Mouse (Mus musculus): Measurements from ENCODE around the gene Psmb9.
"Not testable (repeated sequence)": the region's sequence is repeated elsewhere in the genome, so short reads cannot be mapped to it uniquely, and the experiment has no call there.

Gene Psmb9

DNA sequence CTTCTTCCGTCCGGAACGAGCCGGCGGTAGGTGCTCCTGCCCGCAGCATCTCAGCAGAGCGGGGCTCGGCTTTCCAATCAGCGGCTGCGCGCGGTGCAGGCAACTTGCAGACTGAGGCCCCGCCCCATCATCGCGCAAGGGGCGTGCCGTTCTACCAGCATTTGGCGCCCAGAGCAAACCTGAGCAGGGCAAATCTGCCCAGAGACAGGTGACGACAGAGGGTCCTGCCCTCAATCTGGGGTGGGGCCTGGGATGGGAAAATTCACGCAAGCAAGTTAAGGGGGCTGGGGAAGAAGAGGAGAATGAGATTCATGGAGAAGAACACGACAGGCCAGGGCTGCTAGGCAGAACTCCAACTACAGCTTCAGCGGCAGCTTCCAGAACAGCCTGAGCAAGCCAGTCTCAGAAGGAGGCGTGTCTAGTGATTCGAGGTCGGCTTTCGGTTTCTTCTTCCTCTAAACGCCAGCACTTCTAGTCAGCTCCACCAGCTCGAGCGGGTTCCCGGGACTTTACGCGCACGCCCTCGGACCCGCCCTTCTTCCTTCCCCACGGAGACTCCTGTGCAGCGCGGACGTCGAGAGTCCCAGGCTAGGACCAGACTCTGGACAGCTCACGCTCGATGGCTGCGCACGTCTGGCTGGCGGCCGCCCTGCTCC is at the start of gene Psmb9, which contains the start of gene Tap1:
Gene Psmb9 (minus strand): TSS at position 504 of the 656 bp plus-strand sequence.
Gene Tap1 (plus strand): TSS at position 293 of the 656 bp plus-strand sequence.
- DNase-seq, result peak; percentile 84

DNA sequence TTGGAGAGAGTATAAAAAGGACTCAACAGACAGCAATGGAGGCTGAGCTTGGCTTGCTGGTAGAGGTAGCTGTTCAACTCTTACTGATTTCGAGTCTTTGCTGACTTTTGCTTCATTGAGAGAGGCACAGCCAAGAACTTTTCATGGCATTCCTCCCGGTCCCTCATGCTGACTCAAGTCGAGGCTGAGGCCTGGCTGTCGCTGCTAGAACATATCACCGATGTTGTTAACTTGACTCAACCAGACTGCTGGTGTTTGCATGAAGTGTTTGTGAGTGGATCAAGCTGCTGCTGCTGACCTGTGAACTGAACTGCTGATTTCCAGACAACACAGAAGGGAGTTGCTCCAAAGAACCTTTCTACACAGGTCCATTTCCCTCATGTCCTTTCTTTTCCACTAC is 49.1 kb upstream of the Psmb9 start:
- DNase-seq, result no peak

DNA sequence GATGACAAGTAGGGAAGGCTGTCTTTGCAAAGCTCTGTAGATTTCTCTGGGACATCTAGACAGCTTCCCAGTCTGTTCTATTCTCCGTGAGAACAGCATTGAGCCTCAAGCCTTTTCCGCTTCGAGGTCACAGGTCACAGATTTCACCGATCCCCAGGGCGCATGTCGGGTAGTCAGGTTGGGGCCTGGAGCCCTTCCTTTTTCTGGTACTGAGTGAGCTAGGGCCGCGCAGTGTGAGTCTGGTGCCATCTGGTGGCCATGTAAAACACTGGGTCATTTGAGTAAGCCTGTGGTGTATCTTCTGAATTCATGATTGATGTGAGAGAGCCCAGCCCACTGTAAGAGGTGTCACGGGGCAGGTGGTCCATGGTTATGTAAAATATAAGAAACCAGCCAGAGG is 47.4 kb upstream of the Psmb9 start:
- peak; percentile 27 for DNase-seq

DNA sequence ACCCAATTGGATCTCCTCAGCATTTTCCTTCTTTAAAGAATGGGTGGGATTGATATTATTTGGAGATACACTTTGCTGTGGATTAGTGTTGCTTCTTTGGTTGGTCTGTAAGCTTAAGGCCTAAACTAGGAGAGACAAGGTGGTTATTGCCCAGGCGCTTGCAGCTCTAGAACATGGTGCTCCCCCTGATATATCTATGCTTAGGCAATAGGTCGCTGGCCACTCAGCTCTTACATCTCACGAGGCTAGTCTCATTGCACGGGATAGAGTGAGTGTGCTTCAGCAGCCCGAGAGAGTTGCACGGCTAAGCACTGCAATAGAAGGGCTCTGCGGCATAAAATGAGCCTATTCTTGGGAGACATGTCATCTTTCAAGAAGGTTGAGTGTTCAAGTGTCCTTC is 44.5 kb upstream of the Psmb9 start:
- DNase-seq, result not testable (repeated sequence)

DNA sequence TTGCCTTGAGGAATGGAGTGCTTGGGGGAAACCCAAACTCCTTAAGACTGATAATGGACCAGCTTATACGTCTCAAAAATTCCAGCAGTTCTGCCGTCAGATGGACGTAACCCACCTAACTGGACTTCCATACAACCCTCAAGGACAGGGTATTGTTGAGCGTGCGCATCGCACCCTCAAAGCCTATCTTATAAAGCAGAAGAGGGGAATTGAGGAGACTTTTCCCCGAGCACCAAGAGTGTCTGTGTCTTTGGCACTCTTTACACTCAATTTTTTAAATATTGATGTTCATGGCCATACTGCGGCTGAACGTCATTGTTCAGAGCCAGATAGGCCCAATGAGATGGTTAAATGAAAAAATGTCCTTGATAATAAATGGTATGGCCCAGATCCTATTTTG is 43.4 kb upstream of the Psmb9 start:
- not testable (repeated sequence) for DNase-seq

DNA sequence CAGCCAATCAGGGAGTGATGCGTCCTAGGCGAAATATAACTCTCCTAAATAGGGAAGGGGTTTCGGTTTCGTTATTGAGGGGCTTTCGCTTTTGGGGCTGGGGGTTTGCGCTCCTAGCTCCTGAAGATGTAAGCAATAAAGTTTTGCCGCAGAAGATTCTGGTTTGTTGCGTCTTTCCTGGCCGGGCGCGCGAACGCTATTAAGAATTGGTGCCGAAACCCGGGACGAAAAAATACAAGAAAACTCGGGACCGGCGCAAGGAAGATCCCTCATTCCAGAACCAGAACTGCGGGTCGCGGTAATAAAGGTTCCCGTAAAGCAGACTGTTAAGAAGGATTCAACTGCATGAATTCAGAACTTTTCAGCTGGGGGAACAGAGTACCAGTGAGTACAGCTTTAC is 38.3 kb upstream of the Psmb9 start:
- DNase-seq, result not testable (repeated sequence)

DNA sequence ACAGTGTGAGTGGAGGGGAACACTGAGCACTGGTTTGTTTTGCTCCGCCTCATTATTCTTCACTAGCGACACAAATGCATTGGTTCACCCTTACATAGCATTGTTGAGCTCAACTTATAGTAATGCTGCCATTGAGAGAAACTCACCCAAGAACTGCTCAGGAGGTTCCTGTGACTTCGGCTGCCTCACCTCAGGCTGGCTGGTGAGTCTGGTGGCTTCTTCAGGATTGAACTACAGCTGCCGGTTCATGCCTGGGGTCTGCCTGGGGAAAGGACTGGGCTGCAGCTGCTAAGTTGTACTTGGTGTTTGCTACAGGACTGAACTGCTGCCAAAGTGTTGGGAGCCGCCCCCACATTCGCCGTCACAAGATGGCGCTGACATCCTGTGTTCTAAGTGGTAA is 37.9 kb upstream of the Psmb9 start:
- no peak for DNase-seq

DNA sequence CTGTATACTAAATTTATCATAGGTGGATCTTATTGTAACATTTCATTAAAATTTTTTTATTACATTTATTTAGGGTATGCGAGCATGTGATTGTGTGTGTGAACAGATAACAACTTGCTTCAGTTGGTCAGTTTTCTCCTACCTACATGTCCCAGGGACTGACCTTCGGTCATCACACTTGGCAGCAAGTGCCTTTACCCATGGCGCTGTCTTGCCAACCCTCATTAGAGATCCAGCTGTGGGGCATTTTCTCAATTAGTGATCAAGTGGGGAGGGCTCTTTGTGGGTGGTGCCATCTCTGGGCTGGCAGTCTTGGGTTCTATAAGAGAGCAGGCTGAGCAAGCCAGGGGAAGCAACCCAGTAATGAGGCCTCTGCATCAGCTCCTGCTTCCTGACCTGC is 37.3 kb upstream of the Psmb9 start:
- DNase-seq, result no peak

DNA sequence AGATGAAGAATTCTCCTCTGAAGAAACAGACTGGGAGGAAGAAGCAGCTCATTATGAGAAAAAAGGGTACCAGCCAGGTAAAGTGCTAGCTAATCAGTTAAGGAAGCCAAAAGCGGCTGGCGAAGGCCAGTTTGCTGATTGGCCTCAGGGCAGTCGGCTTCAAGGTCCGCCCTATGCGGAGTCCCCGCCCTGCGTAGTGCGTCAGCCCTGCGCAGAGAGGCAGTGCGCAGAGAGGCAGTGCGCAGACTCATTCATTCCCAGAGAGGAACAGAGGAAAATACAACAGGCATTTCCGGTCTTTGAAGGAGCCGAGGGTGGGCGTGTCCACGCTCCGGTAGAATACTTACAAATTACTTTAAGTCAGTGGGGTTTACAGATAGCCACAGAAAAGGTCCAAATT is 32.8 kb upstream of the Psmb9 start:
- not testable (repeated sequence) for DNase-seq

DNA sequence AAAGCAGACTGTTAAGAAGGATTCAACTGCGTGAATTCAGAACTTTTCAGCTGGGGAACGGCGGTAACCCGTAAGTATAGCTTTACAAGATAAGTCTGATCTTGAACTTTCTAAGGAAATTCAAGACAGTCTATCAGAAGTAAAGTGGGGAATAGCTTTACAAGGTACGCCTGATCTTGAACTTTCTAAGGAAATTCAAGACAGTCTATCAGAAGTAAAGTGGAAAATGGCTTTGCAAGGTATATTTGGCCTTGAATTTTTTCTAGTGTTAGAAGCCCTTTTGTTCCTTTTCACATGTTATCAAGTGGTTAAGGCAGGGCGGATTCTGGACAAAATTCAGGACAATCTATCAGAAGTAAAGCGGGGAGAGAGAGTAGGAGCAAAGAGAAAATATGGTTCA is 32.2 kb upstream of the Psmb9 start:
- not testable (repeated sequence) for DNase-seq

DNA sequence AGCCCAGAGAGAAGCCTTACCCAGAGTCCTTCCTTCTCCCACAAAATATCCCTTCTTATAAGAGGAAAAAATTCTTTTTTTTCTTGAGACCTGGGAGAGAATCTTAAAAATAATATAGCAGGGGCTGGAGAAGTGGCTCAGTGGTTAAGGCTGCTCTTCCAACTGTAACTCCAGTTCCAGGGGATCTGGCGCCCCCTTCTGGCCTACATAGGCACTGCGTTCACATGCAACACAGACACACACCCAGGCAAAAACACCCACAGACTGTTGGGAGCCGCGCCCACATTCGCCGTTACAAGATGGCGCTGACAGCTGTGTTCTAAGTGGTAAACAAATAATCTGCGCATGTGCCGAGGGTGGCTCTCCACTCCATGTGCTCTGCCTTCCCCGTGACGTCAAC is 31.5 kb upstream of the Psmb9 start:
- not testable (repeated sequence) for DNase-seq

DNA sequence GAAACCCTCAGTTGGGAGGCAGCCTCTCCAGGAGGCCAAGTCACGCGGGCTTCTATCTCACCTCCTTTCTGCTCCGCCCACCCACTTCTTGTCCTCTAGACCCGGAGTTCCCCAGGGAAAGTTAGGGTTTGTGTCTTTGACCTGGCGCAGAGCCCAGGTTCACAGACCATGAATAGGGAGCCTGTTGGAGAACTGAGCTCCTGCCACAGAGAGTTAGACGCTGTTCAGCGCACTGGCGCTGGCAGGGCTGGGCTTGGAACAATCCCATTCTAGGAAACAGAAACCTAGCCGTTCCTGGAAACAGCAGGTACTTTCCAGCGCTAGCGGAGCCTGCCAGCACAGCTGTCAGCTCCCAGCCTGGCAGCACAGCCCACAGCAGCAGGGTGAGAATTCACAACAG is 31.1 kb upstream of the Psmb9 start:
- DNase-seq, result no peak

DNA sequence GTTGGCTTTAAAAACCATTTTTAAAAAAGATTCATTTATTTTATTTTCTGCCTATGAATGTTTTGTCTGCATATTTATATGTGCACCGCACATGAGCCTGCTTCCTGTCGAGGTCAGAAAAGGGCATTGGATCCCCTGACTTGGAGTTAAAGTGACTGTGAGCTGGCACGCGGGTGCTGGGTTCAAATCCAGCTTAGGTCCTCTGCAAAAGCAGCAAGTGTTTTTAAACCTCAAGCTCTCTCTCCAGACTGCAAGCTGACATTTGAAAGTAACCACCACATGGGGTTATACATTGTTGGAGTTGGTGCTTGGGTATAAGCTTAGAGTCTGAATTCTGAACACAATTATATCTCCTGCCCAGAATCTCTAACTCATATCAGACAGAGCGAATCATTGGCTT is 30.4 kb upstream of the Psmb9 start:
- DNase-seq, result no peak

DNA sequence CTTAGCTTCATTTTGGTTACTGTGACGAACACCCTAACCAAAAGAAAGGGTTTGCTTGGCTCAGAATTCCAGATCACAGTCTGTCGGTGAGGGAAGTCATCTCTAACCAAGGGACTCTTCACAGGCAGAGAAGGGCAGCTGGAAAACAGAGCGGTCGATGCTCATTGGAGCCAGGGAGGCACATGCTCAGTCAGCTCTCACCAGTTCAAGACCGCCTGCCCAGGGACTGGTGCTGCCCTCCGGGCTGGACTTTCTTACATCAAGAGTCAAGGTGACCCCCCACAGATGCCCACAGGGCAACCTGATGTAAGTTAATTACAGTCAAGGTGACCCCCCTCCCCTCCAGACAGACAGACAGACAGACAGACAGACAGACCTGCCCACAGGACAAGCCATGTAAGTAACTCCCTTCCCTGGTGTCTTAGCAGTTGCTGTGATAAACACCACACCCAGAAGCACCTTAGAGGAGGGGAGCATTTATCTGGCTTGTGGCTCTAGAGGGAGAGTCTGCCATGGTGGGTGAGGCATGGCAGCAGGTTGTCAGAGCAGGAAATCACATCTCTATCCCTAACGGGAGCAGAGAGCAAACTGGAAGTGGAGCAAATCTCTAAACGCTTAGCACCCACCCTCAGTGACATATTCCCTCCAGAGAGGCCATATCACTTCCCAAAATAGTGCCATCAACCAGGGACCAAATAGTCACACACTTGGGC is 29.8 kb upstream of the Psmb9 start:
- DNase-seq, result no peak

DNA sequence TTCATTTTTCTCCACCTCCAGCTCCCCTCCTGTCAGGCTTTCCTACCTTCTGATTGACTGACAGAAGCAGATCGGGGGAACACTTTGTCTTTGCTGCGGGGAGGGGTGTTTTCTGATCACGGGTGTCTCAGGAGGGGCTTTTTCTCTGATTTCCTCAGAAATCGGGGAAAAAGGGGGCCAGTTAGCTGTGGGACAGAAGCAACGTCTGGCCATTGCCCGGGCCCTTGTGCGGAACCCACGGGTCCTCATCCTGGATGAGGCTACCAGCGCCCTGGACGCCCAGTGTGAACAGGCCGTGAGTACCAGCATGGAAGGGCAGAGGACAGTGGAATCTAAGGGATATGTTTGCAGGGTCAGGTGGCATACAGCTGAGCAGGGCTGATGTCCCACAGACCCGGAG is 27.6 kb upstream of the Psmb9 start:
- no peak for DNase-seq

DNA sequence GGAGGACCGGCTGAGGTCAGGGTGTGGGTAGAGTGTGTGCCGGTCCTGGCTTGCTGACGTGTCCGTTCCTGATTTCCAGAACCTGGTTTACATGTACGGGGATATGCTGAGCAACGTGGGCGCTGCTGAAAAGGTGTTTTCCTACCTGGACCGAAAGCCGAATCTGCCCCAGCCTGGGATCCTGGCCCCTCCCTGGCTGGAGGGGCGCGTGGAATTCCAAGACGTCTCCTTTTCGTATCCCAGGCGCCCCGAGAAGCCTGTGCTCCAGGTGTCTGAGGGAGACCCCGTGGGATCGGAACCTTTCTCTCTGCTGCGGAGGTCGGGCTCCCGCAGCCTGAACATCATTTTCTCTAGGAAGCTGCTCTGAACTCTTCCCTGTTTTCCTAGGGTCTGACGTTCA is 26.4 kb upstream of the Psmb9 start:
- DNase-seq, result no peak

DNA sequence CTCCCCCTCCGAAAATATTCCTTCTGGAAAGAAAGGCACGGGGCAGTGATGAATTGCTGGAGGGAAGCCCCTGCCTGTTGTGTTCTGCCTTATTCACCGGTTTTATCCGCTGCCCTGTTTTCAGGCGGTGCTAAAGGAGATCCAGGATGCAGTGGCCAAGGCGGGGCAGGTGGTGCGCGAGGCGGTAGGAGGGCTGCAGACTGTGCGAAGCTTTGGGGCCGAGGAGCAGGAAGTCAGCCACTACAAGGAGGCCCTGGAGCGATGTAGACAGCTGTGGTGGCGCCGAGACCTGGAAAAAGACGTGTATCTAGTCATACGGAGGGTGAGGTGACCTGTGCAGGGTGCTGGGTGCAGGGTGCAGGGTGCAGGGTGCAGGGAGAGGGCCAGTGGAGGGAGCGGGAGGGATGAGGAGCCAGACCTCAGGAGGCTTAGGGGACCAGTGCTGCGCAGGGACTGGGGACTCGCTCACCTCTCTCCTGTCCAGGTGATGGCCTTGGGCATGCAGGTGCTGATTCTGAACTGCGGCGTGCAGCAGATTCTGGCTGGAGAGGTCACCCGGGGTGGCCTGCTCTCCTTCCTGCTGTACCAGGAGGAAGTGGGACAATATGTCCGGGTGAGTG is 24.3 kb upstream of the Psmb9 start:
- peak; percentile 0 for DNase-seq

DNA sequence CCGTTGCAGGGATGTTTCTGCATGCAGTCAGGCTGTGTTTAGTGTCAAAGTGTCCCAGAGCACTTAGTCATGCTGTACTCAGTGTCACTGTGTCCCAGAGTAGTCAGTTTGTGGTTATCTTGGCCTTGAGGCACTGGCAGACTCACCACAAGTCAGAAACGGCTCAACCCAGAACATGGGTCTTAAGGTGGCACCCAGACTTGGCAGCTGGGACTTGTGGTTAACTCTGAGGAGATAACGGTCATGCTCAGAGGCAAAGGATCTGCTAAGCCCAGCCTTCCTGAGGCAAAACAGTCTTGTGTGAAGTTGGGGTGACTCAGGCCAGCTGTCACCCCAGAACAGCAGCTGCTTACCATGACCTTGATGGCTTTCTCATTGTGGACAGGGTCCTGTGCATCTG is 23.0 kb upstream of the Psmb9 start:
- DNase-seq, result peak; percentile 0

DNA sequence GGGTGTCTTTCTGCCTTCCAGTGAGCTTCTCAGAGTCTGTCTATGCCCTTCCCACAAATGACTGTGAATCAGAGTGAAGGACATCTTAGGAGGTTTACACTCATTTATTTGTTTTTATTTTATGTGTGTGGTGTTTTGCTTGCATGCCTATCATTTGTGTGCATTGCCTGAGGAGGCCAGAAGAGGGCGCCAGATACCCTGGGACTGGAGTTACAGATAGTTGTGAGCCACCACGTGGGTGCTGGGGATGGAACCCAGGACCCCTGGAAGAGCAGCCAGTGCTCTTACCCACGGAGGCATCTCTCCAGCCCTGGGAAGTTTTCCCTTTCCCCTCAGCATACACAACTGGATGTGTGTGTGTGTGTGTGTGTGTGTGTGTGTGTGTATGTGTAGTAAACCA is 22.1 kb upstream of the Psmb9 start:
- DNase-seq, result peak; percentile 1

DNA sequence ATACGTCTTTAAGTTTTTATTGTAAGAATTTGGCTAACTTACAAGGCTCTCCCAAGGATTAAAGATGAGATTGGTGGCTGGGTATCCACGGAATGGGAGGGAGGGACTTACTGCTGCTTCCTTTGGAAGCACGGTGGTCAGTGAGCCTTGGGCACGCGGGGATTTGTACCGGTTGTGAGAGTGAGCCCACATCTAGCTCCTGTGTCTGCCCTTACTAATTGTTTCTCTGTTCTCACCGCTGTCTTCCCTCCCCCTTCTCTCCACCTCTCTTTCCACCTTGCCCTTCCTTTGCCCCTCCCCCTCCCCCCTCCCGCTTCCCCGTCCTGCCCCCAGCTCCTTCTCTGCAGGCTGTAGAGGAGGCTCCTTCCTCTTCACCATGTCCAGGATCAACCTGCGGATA is 20.9 kb upstream of the Psmb9 start:
- peak; percentile 1 for DNase-seq

DNA sequence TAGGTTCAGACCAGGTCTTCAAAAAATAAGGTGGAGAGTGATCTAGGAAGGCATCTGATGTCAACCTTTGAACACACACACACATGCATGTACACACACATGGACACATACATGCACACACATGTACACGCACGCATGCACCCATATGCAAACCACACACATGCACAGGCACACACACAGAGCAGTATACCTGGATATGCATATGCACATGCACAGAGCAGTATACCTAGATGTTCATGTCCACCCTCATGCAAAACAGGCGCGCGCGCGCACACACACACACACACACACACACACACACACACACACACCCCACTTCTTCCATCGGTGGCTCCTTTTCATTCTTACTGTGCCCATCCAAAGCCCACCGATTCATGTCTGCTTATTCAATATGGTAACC is 20.3 kb upstream of the Psmb9 start:
- DNase-seq, result peak; percentile 0

DNA sequence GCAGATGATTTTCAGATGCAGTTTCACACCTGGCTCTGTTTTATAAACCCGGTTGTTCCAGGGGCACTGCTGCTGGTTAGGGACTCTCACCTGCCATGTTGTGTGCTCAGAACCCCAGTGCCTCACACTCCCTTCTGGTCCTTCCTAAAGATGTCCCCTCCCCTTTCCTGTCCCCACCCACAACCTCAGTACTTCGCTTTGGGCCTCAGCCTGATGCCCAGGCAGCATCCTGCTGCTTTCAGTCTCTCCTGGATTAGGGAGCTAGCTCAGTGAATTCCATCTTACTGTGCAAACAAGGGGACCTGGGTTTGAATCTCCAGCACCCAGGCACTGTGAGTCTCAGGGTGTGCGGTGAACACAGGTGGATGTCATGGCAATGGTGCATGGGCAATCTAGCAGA is 19.9 kb upstream of the Psmb9 start:
- no peak for DNase-seq

DNA sequence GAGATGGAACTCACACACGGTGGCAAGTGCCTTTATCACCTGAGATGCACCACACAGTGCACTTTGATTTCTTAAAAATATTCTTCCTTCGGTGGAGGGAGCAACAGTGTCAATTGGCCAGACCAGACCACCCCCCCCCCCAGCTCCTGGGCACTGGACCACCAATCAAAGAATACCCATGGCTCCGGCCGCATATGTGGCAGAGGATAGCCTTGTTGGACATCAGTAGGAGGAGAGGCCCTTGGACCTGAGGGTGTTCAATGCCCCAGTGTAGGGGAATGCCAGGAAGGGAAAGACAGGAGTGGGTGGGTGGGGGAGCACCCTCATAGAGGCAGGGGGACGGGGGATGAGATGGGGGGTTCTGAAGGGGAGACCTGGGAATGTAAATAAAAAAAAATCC is 19.2 kb upstream of the Psmb9 start:
- DNase-seq, result no peak

DNA sequence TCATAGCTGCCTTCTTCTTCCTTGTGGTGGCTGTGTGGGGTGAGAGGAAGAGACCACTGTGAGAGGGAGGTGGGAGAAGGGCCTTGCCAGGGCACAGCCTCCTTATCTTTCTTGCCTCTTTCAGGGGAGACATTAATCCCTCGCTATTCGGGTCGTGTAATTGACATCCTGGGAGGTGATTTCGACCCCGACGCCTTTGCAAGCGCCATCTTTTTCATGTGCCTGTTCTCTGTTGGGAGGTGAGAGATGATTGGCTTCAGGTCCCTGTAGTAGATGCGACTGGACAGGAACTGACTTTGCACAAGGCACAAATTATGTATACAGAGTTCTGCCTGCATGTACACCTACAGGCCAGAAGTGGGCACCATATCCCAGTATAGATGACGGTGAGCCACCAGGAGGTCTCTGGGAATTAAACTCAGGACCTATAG is 18.2 kb upstream of the Psmb9 start:
- peak; percentile 21 for DNase-seq

All from cerebellum, adult 9-11 months (tissue).